Mouse (Mus musculus) urinary bladder, postnatal 10 days (tissue): ENCODE results near the gene Ranbp3.

Experiments
- DNase-seq: peaks from one replicate; pipeline ENCODE4 v3.0.0; 2022; ENCODE audit warnings: low spot score

Gene Ranbp3

DNA sequence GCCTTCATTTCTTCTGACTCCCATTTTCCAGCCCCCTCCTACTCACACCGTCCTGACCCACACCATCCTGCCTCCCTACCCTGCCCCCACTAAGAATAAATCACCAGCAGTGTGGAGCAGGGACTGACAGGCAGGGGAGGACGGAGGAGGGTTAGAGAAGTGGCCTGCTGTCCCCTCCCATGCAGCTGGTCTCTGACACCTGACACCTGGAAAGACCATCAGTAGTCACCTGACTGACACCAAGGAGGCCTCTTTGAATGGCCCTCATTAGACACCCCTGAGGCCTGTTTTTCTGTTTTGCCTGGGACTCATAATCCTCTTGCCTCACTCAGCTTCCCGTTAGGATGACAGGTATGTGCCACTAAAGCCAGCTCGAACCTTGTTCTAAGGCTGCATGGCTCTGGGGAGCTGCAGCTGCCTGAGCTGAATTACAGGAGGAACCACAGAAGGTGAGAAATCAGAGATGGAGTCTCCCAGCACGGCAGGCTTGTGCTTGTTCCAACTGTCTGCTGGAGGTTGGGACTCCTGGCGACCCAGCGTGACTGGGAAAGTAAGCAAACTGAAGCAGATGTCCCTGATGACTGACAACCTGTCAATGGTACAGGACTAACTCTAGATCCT, 54.0 kb downstream of the Ranbp3 start:
- DNase-seq, result no peak

DNA sequence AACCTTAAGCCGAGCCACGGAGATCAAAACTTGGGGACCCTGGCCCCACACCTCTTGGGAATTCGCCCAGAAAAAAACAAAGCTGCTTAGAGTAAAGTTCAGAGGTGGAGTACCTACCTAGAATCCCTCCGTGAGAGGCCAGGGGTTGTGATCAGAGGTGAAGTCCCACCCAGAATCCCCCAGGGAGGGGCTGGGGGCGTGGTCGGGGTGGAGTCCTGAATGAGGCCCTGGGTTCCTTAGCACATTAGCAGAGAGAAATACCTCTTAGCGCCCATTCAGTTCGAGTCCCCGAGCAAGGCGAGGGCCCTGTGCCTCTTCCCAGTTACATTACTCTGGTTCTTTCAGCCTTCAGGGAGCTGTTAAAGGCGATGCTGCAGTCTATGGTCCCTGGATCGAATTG, 54.6 kb downstream of the Ranbp3 start:
- DNase-seq, result no peak

DNA sequence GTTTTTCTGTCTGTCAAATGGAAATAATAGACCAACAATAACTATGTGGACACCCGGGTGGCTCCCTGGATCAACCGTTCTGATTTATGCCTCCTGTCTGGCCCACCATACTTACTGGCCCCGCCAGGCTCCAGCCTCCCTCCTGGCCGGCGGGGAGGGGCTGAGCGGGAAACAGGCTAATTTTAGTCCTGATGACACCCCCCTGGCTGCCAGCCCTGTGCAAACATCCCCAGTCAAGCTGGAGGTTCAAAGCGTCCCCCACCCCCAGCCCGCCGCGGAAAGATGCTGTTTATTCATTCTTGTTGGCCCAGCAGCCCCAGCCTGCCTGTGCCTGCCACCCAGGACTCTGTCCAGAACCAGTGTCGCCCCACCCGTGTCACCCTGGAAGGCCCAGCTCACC, 55.0 kb downstream of the Ranbp3 start:
- no peak for DNase-seq

DNA sequence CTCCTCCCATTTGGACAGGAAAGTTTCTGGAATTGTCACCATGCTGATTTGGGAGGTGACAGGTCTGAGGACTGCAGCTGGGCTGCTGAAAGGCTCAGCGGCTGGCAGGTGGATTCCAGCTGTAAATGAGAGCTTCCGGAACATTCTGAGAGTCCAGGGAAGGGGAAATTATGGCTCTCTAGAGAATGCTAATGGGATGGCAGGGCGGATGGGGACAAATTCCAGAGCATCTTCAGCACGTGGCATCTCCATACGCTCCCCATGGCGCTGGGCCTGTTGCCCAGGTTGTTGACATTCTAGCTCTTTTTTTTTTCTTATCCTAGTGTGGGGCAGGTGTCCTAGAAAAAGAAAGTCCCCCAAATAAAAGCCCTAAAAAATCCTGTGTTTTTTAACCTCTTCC, 56.1 kb downstream of the Ranbp3 start:
- no peak for DNase-seq

DNA sequence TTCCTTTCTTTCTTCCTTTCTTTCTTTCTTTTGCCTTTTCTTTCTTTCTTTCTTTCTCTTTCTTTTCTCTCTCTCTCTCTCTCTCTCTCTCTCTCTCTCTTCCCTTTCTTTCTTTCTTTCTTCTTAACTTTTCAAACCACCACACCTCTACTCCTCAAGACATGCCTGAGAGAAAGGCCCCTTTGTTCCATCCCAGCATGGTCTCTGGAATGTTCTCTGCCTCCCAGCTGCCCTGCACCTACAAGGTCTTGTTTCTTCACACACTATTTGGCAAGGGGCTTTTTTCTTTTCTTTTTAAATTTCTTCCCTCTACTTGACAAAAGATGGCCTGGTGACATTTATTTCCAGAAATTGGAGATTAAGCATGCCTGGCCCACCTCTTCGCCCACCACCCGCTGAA, 56.6 kb downstream of the Ranbp3 start:
- DNase-seq, result no peak

DNA sequence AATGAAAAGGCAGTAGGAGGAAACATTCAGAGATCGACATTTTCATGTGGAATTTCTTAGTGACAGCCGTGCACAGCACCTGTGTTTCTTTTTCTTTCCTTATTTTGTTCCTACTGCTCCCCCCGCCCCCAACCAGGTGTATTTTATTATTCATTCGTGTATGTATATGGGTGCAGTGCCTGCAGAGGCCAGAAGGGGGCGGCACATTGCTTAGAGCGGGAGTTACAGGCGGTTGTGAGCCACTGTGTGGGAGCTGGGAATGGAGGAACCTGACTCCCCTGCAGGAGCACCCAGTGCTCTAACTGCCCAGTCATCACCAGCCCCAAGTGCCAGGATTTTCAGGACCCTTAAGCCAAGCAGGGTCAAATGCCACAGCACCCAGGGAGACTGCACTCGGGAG, 63.4 kb downstream of the Ranbp3 start:
- no peak for DNase-seq

DNA sequence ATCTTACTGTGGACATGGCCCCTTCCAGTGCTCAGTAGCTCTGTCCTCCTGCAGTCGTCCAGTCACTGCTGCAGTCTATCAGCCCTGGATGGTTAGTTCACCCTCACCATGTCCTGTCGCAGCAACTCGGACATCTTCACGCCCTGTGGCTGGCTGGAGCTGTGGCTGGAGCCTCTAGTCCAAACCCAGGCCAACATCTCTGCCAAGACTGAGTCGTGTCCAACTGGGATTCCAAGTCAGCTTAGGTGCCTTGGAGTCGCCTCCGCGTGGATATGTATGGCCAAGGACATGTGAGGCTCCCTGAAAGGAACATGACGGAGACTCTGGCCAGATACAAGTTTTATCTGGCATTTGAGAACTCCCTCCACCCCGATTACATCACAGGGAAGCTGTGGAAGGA, 65.1 kb downstream of the Ranbp3 start:
- DNase-seq, result no peak

DNA sequence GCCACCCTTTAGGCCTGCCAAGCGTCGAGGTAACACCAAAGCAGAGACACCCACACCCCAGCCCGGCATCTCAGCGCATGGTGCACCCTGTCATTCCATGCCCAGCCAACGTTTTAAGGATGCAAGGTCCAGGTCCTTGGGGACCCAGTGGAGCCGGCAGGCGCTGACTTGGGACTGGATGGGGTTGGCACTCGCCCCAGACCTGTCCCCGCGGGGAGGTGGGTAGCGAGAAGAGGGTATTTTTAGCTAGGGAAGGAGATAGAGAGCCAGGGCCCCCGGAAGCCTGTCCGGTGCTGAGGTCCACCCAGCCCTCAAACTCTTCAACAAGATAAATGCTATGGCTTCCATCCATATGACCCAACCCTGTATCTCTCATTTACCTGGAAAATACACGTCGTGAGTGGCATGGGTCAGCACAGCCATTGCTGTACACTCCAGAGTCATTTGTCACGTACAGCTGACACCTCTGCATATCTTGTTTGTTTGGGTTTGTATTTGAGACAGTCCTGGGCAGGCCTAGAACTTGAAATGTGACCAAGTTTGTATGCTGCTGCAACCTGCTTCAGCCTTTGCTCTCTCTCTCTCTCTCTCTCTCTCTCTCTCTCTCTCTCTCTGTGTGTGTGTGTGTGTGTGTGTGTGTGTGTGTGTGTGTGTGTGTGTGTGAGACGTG, 67.2 kb downstream of the Ranbp3 start:
- no peak for DNase-seq

GRCm38 (mm10) chr17:56740788-56741160, 67.7 kb downstream of the Ranbp3 start:
- no peak for DNase-seq

DNA sequence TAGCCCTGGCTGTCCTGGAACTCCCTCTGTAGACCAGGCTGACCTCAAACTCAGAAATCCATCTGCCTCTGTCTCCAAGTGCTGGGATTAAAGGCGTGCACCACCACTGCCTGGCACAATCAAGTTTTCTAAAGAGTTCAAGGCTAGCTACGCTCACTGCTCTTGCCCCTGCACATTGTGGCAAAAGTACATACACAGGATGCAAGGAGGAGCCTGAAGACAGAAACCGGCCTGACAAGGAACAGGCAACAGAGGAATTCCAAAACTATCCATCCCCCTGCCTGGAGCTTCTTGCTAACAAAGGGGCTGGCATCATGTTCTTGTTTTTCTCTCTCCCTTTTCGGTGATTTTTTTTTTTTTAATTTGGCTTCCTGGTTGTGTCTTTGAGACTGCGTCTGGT, 71.1 kb downstream of the Ranbp3 start:
- no peak for DNase-seq

DNA sequence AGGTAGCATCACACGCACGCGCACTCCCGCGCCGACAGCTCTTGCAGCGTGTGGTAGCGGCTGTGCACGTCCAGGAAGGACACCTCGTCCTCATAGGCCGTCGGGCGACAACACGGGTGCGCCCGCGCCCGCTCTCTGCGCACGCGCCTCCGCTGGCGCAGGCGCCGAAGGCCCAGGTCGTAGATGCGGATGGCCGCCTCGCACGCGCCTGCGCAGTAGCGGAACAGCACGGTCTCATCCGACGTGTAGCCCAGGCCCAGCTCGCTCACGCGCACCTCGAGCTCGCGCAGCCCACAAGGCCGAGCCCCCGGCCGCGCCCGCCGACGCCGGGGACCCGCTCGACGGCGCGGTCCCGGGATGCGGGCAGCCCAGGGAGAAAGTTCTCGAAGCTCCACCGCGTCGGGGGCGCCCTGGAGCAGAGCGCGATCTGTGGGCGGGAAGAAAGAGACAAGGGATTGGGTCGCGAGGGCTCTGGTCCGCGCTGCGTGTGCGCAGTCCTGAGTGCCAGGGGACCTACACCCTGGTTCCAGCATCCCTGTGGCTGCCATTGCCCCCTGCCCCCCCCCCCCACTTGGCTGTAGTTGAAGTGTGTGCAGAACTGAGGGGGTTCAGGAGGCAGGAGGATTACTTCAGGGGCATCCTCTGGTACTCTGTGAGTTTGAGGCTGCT, 78.4 kb downstream of the Ranbp3 start:
- no peak for DNase-seq

DNA sequence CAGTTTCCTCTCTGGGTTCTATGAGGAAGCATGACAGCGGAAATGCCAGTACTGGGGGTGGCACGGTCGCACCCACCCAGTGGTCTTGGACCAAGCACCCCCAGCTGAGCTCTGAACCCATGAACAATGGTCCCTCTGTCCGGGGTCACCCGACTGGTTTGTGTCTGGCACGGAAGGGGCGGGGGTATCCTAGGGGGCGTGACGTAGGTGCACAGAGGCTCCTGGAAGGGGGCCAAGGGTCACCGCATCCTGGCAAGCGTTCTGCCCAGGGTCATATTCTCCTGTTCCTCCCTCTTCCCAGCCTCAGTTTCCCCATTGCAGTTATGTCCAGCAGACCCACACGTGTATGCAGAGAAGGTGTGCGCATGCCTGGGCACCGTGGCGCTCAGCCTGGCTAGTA, 80.4 kb downstream of the Ranbp3 start:
- no peak for DNase-seq

DNA sequence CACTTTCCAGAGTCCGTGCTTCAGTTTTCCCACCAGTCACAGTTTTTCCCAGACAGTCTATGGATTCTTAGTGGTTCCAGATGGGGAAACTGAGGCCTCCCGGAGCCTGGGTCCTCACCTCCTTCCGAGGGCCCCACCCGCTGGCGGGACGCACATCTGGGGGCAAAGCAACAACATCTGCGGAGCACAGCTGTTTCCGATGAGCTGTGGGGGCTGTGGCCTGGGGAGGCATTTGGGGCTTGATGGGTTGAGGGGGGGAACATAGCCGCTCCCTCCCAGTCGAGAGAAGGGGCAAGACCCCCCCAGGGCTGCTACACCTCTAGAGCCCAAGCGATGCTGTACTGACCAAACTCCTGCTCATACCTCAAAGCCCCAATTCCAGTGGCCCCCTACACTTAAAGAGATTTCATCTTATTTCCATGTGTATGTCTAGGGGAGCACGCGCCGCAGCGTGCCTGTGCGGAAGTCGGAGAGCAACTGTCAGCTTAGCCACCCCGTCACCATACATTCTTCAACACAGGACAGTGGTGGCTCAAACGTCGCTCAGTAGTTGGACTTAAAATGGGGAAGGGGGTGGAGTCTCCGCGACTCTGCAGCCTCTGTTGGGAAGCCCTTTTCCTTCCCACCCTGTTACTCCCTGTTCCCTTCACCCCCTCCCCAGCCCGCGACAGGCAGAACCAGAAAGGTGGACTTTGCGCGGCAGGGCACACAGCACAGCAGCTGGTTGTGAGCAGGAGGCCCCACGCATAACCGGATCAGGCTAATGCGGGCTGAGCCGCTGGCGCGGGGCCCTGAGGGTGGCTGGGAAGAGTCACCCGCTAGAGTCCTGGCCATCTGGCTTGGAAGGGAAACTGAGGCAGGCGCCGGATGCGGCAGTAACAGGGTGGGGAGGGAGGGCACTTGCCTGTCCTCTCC, 81.4 kb downstream of the Ranbp3 start:
- DNase-seq, result no peak

DNA sequence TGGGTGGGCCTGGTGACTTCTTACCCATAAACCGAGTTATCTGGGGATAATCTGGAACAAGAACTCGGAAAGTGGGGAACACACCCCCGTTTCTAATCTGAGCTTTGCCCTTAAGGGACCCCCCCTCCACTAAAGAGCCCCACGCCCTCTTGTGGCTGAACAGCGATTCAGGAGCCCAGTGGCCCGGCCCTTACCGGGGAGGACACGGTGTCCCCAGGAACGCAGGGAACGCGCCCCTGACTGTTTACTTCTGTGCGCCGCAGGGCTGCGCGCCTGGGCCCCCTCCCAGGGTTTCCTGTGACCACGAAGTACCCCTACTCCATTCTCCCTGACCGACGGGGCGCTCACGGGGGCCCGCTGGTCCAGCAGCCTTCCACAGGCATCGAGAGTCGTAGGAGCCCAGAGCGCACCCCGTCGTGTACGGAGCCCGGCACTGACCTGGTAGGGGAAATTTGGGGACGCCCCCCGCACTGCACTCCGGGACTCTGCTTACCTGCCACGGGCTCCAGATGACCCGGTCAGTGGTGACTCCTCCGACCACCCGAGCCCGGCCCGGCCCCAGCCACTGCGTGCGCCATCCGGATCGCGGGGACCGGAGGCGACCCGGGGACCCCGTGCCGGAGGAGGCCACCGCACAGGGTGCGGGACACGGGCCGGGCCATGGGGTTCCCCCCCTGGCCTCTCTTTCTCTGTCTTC, 83.8 kb downstream of the Ranbp3 start:
- no peak for DNase-seq

DNA sequence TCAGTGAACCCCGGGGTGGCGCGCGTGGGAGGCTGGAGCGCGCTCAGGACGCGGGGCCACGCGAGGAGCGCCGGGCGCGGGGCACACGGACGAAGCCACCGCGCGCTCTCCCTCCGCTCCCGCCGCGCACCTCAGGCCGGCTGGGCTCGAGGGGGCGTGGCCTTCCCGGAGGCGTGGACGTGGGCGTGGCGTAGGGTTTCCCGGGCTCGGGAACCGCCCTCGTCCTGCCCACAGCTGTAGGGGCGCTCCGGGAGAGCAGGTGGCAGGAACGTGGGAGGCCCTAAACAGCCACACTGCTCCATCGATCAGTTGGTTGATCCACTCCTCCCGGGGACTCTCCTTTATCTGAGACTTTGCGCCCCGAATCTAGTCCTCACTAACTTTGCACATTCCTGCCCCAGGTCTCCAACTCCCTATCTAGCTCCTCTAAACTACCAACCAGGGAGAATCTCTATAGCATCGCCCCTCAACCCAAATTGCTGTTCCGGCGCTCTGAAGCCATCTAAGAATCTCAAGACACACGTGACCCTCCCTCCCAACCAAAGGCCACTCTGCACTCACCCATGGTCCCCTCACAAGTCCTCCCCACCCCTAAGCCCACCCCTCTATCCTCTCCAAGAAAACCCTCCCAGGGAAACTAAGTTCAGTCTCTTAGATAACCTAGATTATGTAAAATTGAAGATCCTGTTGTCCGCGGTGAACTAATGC, 84.5 kb downstream of the Ranbp3 start, which contains the start of gene Nrtn:
Gene Nrtn (minus strand): TSS at position 115 of the 708 bp plus-strand sequence.
- no peak for DNase-seq

DNA sequence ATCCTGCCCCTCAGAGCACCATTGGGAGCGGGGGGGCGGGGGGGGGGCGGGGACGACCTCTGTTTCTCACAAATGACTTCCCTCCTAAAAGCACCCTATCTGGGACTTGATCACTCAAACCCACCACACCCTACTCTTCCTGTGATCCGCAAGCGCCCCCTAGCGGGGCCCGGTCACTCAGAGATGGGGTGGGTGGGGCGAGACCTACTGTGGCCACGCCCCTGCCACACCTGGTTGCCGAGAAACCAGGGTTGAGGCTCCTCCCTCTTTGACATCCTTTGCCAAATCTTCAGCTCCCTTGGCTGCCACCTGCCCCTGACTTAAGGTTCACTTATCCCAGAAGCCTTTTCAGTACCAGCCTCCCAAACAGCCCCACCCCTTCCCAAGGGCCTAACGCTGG, 85.0 kb downstream of the Ranbp3 start:
- DNase-seq, result no peak

- DNase-seq, result no peak
Observed at GRCm38 (mm10) chr17:56759261-56759660, 86.2 kb downstream of the Ranbp3 start.

DNA sequence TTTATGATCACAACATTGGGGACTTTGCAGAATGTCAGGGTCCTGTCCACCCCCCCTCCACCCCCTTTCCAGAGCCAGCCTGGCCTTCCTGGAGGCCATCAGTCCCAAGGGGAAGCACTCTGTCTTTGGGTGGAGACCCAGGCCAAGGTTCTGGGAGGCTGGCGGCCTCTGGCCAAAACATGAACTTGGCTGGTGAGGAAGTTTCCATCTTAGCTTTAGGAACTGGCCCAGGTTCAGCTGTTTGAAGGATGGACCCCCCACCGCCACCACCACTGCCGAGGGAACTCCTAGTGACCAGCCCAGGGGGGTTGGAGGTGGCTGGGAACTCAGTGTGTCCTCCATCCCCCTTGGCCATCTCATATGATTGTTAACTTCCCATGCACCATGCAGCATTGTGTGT, 88.0 kb downstream of the Ranbp3 start:
- no peak for DNase-seq
